Mouse (Mus musculus): ENCODE results near the gene Tinagl1.

Tinagl1 gene

DNA sequence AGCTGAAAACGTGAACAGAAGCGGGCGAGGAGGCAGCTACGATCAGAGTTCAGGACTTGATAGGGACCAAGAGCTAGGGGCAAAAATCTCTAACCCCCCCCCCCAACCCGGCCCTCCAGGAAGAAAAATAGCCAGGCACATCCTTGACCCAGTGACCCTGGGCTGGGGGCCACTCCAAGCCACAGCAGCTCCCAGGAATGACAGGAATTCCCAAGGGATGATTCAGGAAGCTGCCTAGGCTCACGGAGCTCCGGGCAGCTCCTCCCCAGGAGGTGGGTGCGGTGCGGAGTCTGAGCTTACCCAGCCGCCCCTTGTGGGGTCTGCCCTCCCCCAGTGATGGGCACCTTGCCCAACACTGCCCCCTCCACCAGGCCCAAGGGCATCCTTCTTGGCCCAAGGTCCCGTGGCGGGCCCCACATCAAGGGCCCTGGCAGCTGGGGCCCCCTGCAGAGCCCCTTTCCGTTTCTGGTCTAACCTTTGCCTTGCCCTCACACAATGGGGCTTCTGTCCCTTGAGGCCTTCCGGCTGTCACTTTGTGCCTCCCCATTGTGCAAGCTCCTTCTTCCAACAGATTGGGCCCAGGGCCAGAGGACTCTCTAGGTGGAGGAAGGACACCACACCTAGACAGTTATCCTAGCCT lies at the start of gene Tinagl1:
TSS of gene Tinagl1 (minus strand) at position 51 of the 640 bp plus-strand sequence.
- peak; percentile 33 for DNase-seq (ENCODE audit: low spot score in 2 of 2)

DNA sequence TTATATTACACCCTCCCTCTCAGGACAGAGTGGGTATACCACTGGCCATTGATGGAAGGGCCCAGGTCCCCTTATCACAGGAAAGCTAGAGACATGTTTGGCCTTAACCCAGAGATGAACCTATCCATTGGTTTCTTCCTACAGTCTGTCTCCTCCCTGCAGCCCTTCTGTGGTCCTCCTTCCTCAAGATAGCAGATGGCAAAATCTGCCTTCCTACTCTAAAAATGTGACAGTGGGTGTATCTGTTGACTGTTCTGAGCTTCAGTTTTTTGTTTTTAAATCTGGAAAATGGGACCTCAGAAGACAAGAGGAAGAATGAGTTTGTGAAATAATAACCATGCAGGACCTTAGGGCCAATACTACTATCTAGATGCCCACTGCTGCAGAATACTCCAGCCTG lies 49.1 kb upstream of the Tinagl1 start:
- no peak for DNase-seq (ENCODE audit: low spot score in 2 of 2)

DNA sequence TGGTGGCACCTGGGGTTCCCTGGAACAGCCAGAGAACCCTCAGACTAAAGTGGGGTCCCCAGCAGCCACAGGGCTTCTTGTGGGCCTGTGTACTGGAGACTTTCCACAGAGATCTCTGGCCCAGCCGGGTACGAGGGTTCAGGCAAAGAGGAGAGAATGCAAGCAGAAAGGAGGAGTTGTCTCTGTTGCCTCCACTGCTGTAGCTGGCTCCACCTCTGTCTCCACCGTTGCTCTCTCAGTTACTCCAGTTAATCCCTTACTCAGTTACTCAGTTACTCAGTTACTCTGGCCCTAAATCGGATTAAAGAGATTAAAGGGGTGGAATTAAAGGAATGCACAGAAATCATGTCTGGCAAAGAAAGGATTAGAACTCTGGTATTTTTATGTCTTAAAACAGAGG lies 47.3 kb upstream of the Tinagl1 start, which contains the start of gene Gm853:
TSS of gene Gm853 (minus strand) at position 223 of the 400 bp plus-strand sequence.
- DNase-seq (ENCODE audit: low spot score in 2 of 2): no peak

DNA sequence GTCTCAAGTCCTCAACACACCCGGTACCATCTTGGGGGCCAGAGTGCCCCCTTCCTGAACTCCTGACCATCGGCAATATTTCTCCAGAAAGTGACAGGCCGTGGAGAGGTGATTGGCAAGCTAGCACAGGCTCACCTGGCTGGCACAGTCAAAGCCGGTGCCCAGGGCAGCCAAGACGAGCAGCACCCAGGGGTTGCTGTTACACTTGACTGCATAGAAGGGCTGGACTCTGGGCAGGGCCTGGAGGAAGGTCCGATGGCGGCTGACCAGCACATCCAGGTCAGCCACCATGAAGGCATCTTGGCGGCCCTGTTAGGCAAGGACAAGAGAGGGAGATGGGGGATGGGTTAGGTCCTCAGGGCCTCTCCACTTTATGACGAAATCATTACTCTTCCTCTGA lies 45.3 kb upstream of the Tinagl1 start:
- no peak for DNase-seq (ENCODE audit: low spot score in 2 of 2)

GRCm38 (mm10) chr4:130215392-130215791 lies 40.5 kb upstream of the Tinagl1 start:
- no peak for DNase-seq (ENCODE audit: low spot score in 2 of 2)

DNA sequence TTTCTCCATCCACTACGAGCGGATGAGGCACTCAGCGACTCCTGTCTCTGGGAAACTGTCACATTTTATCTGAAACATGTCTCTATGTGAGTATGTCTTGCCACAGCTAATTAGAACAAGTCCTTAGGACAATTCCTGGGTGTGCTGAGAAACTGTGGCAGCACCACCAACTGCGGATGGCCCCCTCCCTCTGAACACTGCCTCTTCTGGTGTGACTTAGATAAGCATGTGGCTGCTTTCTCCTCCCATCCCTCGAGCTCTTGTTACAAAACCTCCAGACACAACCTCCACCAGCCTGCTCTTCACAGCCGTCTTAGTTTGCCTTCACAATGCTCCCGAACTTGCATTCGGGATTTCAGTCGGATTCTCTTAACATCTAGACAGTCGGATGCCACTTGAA lies 38.9 kb upstream of the Tinagl1 start:
- DNase-seq (ENCODE audit: low spot score in 2 of 2): no peak

DNA sequence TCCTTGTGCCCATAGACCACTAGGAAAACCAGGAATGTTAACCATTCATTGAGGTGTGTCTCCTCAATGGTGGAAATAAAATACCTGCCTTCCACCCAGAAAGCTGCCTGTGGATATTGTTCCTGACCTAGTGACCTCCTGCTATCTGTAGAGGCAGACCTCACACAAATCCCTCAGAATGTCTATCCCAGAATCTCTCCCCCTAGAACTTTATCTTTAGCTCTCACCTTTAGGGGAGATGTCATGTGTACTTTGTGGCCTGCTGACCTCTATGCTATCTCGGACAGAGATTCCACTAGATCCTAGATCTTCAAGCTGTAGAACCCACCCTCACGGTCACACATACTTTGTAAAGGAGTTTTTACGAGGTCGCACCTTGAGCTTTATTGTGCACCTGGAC lies 38.3 kb upstream of the Tinagl1 start:
- DNase-seq (ENCODE audit: low spot score in 2 of 2): no peak

DNA sequence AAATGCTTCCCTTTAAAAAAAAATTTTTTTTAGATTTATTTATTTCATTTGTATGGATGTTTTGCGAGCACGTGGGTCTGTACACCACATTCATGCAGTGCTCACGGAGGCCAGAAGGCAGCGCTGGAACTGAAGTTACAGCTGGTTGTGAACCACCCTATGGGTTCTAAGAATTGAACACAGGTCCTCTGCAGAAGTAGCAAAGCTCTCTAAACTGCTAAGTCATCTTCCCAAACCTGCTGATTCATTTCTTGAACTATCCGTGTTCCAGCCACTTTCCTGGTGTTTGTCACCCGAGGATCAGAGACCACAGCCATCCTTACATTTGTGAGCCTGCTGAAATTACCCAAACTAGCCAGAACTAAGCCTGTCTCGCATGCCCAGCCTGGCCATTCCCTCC lies 37.5 kb upstream of the Tinagl1 start:
- no peak for DNase-seq (ENCODE audit: low spot score in 2 of 2)

- DNase-seq (ENCODE audit: low spot score in 2 of 2): no peak
Observed at GRCm38 (mm10) chr4:130211870-130212269, 36.9 kb upstream of the Tinagl1 start.

DNA sequence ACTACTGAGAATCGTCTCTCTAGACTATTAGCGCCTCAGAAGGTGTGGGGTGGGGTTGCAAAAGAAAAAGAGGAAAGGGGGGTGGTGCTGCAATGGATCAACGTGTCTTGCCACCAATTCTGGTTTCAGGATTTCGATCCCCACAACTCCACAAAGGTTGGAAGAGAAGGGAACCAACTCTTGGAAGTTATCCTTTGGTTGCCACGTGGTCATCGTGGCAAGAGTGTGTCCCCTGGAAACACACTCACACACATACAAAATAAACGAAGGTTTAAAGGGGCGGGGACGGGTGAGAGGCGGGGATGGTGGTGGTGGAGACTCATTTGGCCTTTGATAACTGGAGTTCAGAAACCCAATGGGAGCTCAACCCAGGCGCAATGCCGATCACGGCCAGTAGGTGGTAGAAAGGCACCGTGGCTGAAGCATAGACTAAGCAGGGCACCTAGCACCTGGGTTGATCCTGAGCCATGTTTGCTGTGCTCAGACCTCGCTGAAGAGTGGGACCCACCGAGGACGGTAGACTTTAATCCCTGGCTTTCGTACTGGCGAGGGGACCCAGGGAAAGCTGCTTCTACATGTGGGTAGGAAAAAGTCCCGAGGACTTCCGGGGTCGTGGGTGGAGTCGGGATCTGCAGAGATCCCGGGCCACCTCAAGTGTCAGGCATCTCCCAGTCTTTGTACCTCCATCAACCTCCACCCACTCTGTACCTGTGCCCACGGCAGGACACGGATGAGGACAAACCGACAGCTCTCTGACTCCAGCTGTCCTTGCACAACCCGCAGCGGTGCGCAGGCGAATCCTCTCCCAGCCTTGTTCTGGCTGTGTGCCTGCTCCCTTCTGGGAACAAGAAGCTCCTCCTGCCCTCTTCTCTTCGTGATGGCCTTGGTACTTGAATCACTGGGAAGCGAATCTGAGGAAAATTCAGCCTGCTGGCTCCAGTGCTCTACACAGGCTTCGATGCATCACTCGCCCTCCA lies 24.1 kb upstream of the Tinagl1 start:
- peak; percentile 88 to 92 for DNase-seq (ENCODE audit: low spot score in 2 of 2)

- no peak for DNase-seq (ENCODE audit: low spot score in 2 of 2)
Observed at GRCm38 (mm10) chr4:130196542-130196941, 21.6 kb upstream of the Tinagl1 start.

GRCm38 (mm10) chr4:130195924-130196323 lies 21.0 kb upstream of the Tinagl1 start:
- DNase-seq (ENCODE audit: low spot score in 2 of 2): no peak

DNA sequence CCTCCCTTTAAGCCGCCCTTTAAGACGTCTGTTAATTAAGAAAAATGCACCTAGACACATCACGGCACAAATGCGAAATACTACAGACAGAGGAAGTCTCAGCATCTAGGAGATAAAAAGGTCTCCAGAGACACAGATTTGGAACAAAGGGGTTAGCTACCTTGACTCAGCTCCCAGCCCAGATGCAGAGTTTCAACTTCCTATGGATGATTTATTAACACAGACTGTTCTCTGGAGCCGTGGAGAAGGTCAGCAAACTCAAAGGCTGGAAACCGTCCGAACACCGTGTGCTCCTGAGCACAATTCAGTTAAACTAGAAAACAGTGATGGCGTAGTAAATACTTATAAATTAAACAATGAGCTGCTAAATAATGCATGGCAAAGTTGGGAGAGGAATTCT lies 17.3 kb upstream of the Tinagl1 start:
- DNase-seq (ENCODE audit: low spot score in 2 of 2): no peak

- DNase-seq (ENCODE audit: low spot score in 2 of 2): no peak
Observed at GRCm38 (mm10) chr4:130189606-130190005, 14.7 kb upstream of the Tinagl1 start.

GRCm38 (mm10) chr4:130188806-130189297 lies 13.9 kb upstream of the Tinagl1 start:
- peak; percentile 75 to 88 for DNase-seq (ENCODE audit: low spot score in 2 of 2)

GRCm38 (mm10) chr4:130186891-130187290 lies 12.0 kb upstream of the Tinagl1 start:
- no peak for DNase-seq (ENCODE audit: low spot score in 2 of 2)

DNA sequence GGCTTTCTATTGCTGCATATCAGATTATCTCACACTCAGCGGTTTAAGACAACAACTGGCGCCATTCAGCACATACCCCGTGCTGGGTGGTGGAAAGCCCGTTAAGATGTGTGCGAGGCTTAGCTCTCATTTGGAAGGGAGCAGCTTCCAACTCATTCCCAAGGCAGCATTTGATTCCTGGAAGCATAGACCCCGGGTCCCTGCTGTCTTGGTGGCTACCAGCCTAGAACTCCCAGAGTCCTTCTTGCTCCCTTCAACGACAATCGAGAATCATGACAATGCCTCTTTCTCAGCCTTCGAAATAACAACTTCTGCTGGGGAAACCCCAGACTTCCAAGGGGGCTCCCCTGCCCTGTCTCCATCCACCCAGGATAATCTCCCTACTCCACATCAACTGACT lies 11.5 kb upstream of the Tinagl1 start:
- no peak for DNase-seq (ENCODE audit: low spot score in 2 of 2)

- no peak for DNase-seq (ENCODE audit: low spot score in 2 of 2)
Observed at GRCm38 (mm10) chr4:130183879-130184278, 9.0 kb upstream of the Tinagl1 start.

GRCm38 (mm10) chr4:130183023-130183422 lies 8.1 kb upstream of the Tinagl1 start:
- DNase-seq (ENCODE audit: low spot score in 2 of 2): no peak

DNA sequence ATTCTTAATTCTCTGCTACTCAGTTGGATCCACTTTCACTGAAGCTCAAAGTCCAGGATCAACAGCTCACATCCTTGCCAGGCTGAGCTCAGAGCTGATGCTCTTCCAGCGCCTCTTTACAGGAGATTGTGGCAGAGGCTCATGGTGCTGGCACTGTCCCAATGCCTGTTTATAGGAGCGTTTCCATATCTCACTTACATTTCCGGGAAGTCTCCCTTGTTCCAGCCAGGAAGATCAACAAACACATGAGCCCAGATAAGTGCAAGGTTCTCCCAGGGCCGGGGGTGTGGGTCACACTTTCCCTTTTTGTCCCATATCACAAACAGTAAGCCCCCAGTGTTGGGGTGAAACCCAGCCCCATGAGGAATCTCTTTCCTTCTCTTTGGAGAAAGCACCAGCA lies 7.0 kb upstream of the Tinagl1 start:
- DNase-seq (ENCODE audit: low spot score in 2 of 2): no peak

DNA sequence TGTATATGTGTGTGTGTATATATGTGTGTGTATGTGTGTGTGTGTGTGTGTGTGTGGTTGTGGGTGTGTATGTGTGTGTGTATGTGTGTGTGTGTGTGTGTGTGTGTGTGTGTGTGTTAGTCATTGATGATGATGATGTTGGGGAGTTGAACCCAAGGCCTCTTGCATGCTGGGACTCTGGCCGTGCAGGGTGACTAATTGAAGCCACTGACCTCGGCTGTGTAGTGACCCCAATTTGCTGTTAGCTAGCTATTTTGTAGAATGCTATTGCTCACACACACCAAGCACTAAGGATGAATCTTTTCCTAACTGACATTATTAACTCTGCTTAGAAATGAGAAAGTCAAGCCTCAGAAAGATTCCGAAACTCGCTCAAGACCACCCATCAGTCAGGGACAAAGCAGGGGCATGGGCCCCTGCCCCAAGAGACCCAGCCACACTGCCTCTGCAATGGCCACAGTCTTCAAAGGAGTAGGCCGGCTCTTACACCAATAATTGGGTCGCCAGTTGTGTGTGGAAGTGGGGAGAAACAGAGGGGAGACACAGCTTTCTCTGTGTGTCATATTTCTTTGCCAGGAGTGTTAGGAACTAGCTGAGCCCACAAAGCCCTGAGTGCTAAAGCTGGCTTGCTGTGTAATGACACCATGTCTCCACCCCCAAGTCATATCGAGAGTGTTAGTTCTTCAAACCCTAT lies 6.1 kb upstream of the Tinagl1 start:
- DNase-seq (ENCODE audit: low spot score in 2 of 2): no peak

DNA sequence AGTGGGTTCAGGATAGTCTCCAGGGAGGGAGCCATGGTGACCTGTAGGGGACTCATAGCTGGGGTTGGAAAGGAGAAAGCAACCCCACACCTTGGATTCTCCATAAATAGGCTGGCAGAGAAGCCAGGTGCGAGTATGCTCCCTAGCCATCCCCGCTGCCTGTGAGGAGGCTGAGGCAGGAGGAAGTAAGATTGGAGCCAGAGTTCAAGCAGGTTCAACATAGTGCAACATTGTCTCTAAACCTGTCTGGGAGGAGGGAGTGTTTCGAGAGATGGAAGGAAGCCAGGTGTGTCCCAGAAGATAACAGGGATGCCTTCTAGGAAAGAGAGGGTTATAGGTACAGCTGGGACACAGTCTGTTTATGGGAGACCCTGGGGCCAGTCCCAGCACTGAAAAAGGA lies 5.0 kb upstream of the Tinagl1 start:
- DNase-seq (ENCODE audit: low spot score in 2 of 2): no peak

Data from spleen, postnatal 10 days (tissue).